Mouse (Mus musculus) testis, postnatal 14 days (tissue): ENCODE measurements around the gene Bicral.

Experiments used
- DNase-seq: peaks from one replicate; pipeline ENCODE4 v3.0.0; 2021; ENCODE audit warnings: low spot score

Bicral gene

GRCm38 (mm10) chr17:46857903-46858748 is at the start of gene Bicral:
TSS of gene Bicral (minus strand) at chr17:46858482.
- peak; percentile 73 for DNase-seq

GRCm38 (mm10) chr17:46903876-46904490 is 45.7 kb upstream of the Bicral start:
- DNase-seq, result peak; percentile 80

DNA sequence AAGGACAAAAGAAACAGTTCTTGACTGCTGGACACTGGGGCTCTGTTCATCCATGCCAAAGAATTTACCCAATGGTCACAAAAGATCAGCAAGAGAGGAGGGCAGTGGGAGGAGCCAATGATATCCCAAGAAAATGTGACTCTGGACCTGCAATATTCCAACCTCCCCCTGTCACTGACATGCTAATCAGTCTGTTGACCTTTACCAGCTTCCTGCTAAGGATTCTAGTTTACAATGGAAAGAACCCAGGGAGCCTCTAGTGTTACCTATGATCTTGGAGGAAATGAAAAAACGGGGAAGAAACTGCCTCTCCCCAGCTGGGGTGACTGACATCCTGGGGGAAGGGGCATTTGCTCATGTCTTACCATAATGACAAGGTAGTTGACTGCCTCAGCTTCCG is 42.7 kb upstream of the Bicral start:
- DNase-seq, result no peak

DNA sequence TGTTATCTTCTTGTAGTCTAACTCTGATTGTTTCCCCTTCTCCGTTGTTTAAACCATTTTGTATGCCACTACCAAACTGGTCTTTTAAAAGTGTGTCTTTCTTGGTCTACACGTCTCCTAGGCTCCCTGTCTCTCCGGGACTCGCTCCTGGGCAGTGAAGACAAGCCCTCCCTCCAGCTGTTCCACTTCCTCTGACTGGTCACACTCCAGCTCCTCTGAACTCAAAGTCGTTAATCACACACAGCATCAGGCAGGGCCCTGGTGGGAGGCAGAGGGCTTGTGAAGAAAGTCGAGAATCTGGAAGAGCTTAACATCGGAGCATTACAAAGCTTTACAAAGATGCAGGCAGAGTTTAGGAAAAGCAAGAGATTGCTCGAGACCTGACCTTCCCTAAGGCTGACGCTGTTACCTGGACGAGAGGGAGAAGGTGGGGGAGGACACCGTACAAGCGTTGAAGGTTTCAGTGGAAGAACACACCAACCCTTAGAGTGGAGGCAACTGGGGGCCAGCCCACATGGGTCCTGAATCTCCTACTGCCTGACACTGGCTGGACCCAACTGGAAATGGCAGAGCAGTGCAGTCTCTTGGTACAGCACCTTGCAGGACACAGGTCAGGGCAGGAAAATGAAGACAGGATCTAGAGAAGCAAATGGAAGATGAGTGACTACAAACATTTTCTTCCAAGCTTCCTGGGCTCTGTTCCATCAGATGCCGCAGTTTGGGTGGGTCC is 39.1 kb upstream of the Bicral start:
- DNase-seq, result no peak

- DNase-seq, result no peak
Observed at GRCm38 (mm10) chr17:46895426-46895825, 37.1 kb upstream of the Bicral start.

DNA sequence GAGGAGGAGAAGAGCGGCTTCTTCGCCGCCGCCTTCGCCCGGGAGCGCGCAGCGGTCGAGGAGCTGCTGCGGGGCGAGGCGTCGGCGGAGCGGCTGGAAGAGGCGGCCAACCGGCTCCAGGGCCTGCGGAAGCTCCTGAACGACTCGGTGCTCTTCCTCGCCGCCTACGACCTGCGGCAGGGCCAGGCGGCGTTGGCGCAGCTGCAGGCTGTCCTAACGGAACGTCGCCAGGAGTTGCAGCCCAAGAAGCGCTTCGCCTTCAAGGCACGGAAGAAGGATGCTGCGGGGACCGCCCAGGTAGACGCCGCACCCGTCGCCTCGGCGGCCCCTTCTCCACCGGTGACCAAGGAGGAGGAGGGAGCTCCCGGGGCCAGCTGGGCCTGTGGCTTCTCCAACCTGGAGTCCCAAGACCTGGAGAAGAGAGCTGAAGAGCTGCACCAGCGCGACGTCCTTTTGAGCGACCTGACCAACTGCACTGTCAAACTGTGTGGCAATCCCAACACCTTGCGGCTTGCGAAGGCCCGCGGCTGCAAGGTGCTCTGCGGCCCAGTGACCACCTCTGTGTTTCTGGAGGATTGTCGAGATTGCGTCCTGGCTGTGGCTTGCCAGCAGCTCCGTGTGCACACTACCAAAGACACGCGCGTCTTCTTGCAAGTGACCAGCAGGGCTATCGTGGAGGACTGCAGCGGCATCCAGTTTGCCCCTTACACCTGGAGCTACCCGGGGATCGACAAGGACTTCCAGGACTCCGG is 32.7 kb upstream of the Bicral start:
- no peak for DNase-seq

GRCm38 (mm10) chr17:46890116-46890815 is 32.0 kb upstream of the Bicral start, which contains the start of gene Tbcc:
TSS of gene Tbcc (plus strand) at chr17:46890684.
- peak; percentile 98 for DNase-seq

DNA sequence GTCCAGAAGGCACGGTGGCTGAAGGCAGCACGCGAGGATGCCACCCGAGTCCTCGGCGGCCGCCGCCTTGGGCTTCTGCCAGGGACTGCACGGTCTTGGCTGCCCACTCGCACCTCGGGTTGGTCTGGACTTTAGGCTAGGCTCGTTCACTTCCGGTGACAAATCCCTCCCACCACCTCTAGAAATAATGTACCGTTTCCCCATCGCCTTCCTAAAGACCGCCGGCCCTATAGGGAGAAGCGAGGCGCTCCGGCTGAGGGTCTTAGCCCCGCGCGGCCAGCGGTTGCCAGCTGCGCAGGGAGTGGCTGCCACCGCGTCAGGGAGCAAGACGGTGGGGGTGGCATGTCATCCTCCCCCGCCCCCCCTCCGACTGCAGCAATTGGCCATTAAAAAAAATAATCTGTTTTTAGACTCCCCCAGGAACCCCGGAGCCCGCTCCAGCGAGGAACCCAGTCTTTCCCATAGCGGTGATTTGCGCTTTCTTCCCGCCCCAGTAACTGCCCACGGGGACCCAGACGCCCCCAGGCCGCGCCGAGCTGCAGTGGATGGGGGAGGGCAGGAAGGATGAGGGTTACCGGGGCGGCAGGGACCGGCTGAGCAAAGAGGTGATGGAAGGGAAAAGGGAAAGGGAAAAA is 31.3 kb upstream of the Bicral start:
- peak; percentile 81 for DNase-seq

- no peak for DNase-seq
Observed at GRCm38 (mm10) chr17:46888511-46889212, 30.4 kb upstream of the Bicral start.

GRCm38 (mm10) chr17:46885910-46886643 is 27.8 kb upstream of the Bicral start:
- peak; percentile 51 for DNase-seq

DNA sequence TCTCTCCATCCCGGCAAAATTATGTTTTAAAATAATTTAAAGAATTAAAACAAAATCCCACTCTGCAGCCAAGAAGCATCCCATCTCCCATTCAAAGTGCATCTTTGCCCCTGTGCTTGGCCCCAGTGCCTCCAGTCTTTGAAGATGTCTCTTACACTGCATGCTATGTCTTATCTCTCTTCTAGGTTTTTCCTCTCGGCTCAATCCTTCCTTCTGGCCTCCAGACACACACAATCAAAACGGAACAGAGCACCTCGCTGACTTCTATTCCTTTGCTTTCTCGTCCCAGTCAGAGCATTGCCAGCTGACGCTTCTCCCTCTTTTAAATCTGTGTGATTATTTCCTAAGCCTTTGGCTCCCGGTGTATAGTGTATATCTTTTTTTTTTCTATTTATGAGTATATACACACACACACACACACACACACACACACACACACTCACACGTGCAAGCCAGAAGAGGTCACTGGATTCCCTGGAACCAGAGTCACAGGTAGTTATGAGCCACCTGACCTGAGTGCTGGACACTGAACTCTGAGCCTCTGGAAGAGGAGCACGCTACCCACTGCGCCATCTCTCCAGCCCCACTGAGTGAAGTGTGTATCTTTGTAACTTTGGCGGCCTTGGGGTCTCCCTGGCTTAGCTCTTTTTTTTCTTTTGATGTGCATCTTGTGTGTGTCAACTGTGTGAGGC is 27.1 kb upstream of the Bicral start:
- DNase-seq, result no peak

GRCm38 (mm10) chr17:46884766-46885165 is 26.5 kb upstream of the Bicral start:
- DNase-seq, result no peak

DNA sequence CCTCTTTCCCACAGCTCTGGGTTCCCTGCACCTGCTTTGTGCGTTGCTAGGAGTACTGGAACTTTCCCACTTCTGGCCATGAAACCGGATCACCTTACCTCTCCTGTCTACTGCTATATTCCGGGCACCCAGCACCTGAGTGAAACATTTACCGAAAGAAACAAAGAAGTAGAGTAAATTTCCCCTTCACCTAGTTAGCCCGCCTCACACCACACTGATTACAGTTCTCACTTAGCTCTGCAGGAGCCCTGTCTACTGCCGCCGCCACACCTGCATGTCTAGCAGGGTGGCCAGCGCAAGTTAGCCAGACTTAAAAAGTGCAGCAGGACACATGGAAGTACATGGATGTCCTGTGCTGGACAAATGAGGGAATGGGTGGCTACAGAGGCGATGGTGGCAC is 24.8 kb upstream of the Bicral start:
- DNase-seq, result no peak

GRCm38 (mm10) chr17:46881728-46882127 is 23.4 kb upstream of the Bicral start:
- no peak for DNase-seq

DNA sequence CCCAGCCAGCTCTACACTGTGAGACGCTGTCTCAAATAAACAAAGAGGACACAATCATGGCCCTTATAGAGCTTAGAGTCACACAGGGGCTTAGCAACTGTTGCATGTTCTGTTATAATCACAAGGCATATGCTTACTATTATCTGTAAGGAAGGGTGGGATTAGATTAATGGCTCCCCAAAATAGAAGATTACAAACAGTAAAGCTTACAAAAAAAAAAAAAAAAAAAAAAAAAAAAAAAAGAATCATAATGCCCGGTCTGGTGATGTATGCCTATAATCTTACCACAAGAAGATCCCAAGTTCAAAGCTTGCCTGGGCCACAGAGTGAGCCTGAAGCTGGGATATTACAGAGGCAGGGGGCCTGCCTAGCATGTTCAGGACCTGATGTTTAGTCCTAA is 22.0 kb upstream of the Bicral start:
- DNase-seq, result no peak

GRCm38 (mm10) chr17:46879841-46880311 is 21.6 kb upstream of the Bicral start:
- DNase-seq, result no peak

- no peak for DNase-seq
Observed at GRCm38 (mm10) chr17:46877061-46877460, 18.8 kb upstream of the Bicral start.

- DNase-seq, result no peak
Observed at GRCm38 (mm10) chr17:46876371-46876950, 18.2 kb upstream of the Bicral start.
